Mouse (Mus musculus): Measurements from ENCODE around the gene Ankrd63. TPM values are rescaled to one million over a fixed set of nuclear protein-coding genes. Genes with fewer than 3 reads are reported as not detected.
A peak's percentile ranks its signal among the peaks of the same experiment; 100 is the strongest.

Gene Ankrd63
- polyA plus RNA-seq, 1 experiment from 2014 or later = not detected

GRCm38 (mm10) chr2:118701971-118702882 is 1.5 kb downstream of the Ankrd63 start:
- Histone ChIP-seq H3K36me3 (no peaks in the 10 kb centered on the region), H3K9me3 (no peaks in the 10 kb centered on the region), H3K4me2 (peak overlapping the region; percentile 69), H3K4me3 (replicated peaks) (peak overlapping the region; percentile 42), H3K27me3 (peaks cover 96% of the 10 kb centered on the region), H3K4me1 (replicated peaks) (peaks cover 42% of the 10 kb centered on the region), H3K27ac (no peak overlapping the region), H3K9ac (replicated peaks) (no peak overlapping the region; the same call in 1 of the 2 replicates)
- ATAC-seq (ENCODE audit: insufficient number of reproducible peaks, insufficient read depth, low FRiP score, low TSS enrichment, low read depth) = no peak
- WGBS = 2% methylated on average over 50 of the region's 51 CpGs

GRCm38 (mm10) chr2:118701161-118701560 is 2.6 kb downstream of the Ankrd63 start:
- WGBS = 3% methylated on average over 5 of the region's 5 CpGs
- Histone ChIP-seq H3K9me3 (no peaks in the 10 kb centered on the region), H3K27me3 (peaks cover 96% of the 10 kb centered on the region), H3K4me3 (replicated peaks) (peak overlapping the region; percentile 24; the same call in 1 of the 2 replicates), H3K4me1 (replicated peaks) (peaks cover 37% of the 10 kb centered on the region), H3K36me3 (no peaks in the 10 kb centered on the region), H3K4me2 (peak overlapping the region; percentile 55; the same call in 1 of the 2 replicates), H3K9ac (replicated peaks) (no peak overlapping the region), H3K27ac (no peak overlapping the region)
- no peak for ATAC-seq (ENCODE audit: insufficient number of reproducible peaks, insufficient read depth, low FRiP score, low TSS enrichment, low read depth)

DNA sequence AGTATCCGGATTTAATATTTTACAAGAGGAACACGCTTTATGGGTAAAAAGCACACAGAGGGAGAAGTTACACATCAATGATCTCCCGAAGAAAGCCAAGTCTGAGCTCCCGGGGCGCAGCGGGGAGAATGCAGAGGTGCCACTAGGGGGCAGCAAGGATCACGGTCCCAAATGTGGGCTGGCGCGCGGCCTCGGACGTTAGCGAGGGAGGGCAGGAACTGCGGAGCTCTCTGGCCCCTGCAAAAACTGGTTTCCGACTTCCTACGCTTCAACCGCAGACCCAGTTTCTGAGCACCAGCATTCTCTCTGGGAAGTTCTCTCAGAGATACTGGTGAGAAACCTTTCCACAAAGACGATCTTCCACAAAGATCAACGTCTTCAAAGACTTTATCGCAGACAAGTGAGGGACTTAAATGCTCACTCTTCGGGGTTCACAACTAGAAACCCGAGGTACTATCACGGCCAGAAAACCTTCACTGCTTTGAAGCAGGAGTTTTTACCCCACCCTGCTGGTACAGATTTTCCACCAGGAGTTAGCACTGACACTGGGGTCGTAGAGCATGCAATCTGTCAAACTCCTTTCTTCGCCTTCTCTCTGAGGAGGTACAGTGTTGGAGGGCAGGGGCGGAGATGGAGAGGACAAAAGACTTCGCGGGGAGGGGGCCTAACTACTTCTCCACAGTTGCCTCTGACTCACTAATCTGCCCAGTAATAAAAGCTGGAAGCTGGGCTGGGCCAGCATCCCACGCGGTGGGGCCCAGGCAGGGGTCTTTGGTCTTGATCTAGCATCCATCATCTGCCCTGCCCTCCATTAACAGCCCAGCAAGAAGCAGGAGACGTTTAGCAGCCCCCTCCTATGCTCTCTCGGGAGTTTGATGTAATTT is 3.3 kb downstream of the Ankrd63 start:
- H3K36me3 ChIP-seq = no peaks in the 10 kb centered on the region
- H3K9me3 ChIP-seq = no peaks in the 10 kb centered on the region
- peak overlapping the region; percentile 24 for H3K4me3 ChIP-seq (replicated peaks)
- H3K9ac ChIP-seq (replicated peaks) = no peak overlapping the region
- H3K27ac ChIP-seq = no peak overlapping the region
- ATAC-seq (ENCODE audit: insufficient number of reproducible peaks, insufficient read depth, low FRiP score, low TSS enrichment, low read depth) = no peak
- peak overlapping the region; percentile 55 for H3K4me2 ChIP-seq
- 2% methylated on average over 32 of the region's 32 CpGs for WGBS
- peaks cover 96% of the 10 kb centered on the region for H3K27me3 ChIP-seq
- peaks cover 37% of the 10 kb centered on the region for H3K4me1 ChIP-seq (replicated peaks)

DNA sequence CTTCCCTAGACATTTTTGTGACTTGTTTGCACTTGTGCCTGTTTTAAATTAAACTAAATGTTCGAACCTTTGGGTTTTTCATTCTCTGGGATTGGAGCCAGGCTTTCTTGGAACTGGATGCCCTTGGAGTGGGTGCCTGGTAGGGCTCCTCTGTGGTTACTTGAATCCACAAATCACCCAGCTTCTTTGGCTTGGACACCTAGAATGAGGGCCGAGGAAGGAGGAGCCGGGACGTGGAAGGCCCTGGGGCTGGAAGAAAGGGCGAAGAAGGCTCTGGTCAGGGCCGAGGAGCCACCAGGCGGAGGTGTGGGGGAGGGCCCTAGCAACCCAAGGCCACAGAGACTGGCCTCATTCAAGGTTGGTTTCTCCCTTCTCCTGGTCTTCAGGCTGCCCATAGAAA is 5.8 kb downstream of the Ankrd63 start:
- no peak overlapping the region for H3K9ac ChIP-seq (replicated peaks)
- WGBS = 24% methylated on average over 7 of the region's 7 CpGs

DNA sequence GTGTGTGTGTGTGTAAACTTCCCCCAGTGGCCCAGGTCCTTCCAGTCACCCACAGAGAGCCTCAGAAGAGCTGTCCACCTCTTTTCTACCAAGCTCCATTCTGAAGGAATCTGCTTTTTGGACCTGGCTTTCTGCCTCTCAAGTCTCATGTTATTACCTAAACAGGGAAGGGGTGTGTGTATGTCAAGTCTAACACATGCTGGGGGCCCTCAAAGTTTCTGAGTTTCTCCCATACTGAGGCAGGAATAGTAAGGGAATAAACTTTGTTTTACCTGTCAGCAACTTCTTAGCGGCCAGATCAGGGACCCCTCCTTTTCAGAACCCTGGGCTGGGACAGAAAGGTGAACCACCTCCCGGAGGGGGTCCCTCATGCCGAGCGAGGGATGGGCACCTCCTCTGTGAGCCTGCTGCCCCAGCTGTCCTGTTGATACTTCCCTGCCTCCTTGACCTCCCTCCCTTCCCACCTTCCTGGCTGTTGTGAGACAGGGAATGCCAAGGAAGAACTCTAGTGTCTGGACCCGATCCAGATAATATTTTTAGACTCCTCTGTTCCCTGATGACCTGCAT is 6.4 kb downstream of the Ankrd63 start:
- H3K27ac ChIP-seq = no peak overlapping the region
- 46% methylated on average over 5 of the region's 5 CpGs for WGBS
- no peaks in the 10 kb centered on the region for H3K9me3 ChIP-seq

More for the DNA sequence above, 5.8 kb downstream of the Ankrd63 start:
- ATAC-seq (ENCODE audit: insufficient number of reproducible peaks, insufficient read depth, low FRiP score, low TSS enrichment, low read depth) = no peak
- Histone ChIP-seq H3K4me2 (no peak overlapping the region), H3K27me3 (peaks cover 92% of the 10 kb centered on the region), H3K9me3 (no peaks in the 10 kb centered on the region), H3K4me3 (replicated peaks) (no peak overlapping the region), H3K4me1 (replicated peaks) (peaks cover 22% of the 10 kb centered on the region), H3K36me3 (no peaks in the 10 kb centered on the region), H3K27ac (no peak overlapping the region)

GRCm38 (mm10) chr2:118696451-118697308 is 7.1 kb downstream of the Ankrd63 start:
- H3K9ac ChIP-seq (replicated peaks) = no peak overlapping the region
- no peak overlapping the region for H3K4me3 ChIP-seq (replicated peaks)
- no peaks in the 10 kb centered on the region for H3K9me3 ChIP-seq
- H3K27me3 ChIP-seq = peaks cover 83% of the 10 kb centered on the region
- H3K4me1 ChIP-seq (replicated peaks) = peaks cover 14% of the 10 kb centered on the region
- no peak for ATAC-seq (ENCODE audit: insufficient number of reproducible peaks, insufficient read depth, low FRiP score, low TSS enrichment, low read depth)
- no peak overlapping the region for H3K27ac ChIP-seq
- no peak overlapping the region for H3K4me2 ChIP-seq
- WGBS = 51% methylated on average over 21 of the region's 21 CpGs
- H3K36me3 ChIP-seq = no peaks in the 10 kb centered on the region

More for the DNA sequence above, 6.4 kb downstream of the Ankrd63 start:
- no peaks in the 10 kb centered on the region for H3K36me3 ChIP-seq
- H3K4me3 ChIP-seq (replicated peaks) = no peak overlapping the region
- H3K4me2 ChIP-seq = no peak overlapping the region
- no peak overlapping the region for H3K9ac ChIP-seq (replicated peaks)
- peaks cover 17% of the 10 kb centered on the region for H3K4me1 ChIP-seq (replicated peaks)
- peaks cover 90% of the 10 kb centered on the region for H3K27me3 ChIP-seq
- ATAC-seq (ENCODE audit: insufficient number of reproducible peaks, insufficient read depth, low FRiP score, low TSS enrichment, low read depth) = no peak

GRCm38 (mm10) chr2:118695677-118696232 is 8.0 kb downstream of the Ankrd63 start:
- H3K4me1 ChIP-seq (replicated peaks) = peaks cover 8% of the 10 kb centered on the region
- H3K27me3 ChIP-seq = peaks cover 74% of the 10 kb centered on the region
- no peaks in the 10 kb centered on the region for H3K36me3 ChIP-seq
- ATAC-seq (ENCODE audit: insufficient number of reproducible peaks, insufficient read depth, low FRiP score, low TSS enrichment, low read depth) = no peak
- H3K27ac ChIP-seq = no peak overlapping the region
- 23% methylated on average over 11 of the region's 11 CpGs for WGBS
- no peaks in the 10 kb centered on the region for H3K9me3 ChIP-seq
- no peak overlapping the region for H3K4me3 ChIP-seq (replicated peaks)
- no peak overlapping the region for H3K9ac ChIP-seq (replicated peaks)
- no peak overlapping the region for H3K4me2 ChIP-seq

GRCm38 (mm10) chr2:118693370-118693966 is 10.3 kb downstream of the Ankrd63 start:
- Histone ChIP-seq H3K27ac (no peak overlapping the region), H3K4me2 (no peak overlapping the region), H3K36me3 (no peaks in the 10 kb centered on the region), H3K4me3 (replicated peaks) (no peak overlapping the region), H3K4me1 (replicated peaks) (peaks cover 3% of the 10 kb centered on the region; the same call in 1 of the 2 replicates), H3K9me3 (no peaks in the 10 kb centered on the region), H3K9ac (replicated peaks) (no peak overlapping the region), H3K27me3 (peaks cover 66% of the 10 kb centered on the region)
- WGBS = 82% methylated on average over 19 of the region's 19 CpGs
- ATAC-seq (ENCODE audit: insufficient number of reproducible peaks, insufficient read depth, low FRiP score, low TSS enrichment, low read depth) = no peak

DNA sequence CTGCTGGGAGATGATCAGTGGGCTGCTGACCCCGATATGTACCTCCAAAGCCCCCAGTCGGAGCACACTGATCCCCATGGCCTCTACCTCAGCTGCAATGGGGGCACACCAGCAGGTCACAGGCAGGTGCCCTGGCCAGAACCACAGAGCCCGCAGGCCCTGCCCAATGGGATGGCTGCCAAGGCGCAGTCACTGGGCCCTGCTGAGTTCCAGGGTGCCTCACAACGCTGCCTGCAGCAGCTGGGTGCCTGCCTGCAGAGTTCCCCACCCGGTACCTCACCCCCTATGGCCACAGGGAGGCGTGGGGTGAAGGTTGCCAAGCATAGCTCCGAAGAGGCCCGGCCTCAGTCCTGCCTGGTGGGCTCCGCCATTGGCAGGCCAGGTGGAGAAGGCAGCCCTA is 13.9 kb downstream of the Ankrd63 start:
- Histone ChIP-seq H3K9ac (replicated peaks) (no peak overlapping the region), H3K9me3 (no peaks in the 10 kb centered on the region), H3K4me3 (replicated peaks) (no peak overlapping the region), H3K4me1 (replicated peaks) (no peaks in the 10 kb centered on the region), H3K27ac (no peak overlapping the region), H3K4me2 (no peak overlapping the region), H3K36me3 (no peaks in the 10 kb centered on the region), H3K27me3 (peaks cover 40% of the 10 kb centered on the region)
- 71% methylated on average over 10 of the region's 10 CpGs for WGBS
- ATAC-seq (ENCODE audit: insufficient number of reproducible peaks, insufficient read depth, low FRiP score, low TSS enrichment, low read depth) = no peak

DNA sequence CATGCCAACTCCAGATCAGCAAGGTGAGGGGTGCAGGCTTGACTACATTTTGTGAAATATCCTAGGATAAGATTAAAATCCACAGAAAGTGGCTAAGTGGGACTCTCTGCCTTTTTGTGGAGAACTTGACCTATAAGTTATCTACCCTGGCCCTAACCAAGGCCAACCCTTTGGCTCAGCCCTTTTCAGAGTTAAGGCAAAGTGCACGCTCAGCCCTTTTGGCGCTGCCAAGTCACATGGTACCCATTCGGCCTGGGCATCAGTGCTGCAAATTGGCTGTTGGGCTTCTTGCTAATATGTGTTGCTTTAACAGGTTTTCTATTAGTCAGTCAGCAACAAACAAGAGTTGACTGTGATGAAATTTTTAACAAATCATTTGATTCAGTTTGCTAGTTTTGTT is 16.0 kb downstream of the Ankrd63 start:
- Histone ChIP-seq H3K4me1 (replicated peaks) (no peaks in the 10 kb centered on the region), H3K9me3 (no peaks in the 10 kb centered on the region), H3K27ac (no peak overlapping the region), H3K4me2 (no peak overlapping the region), H3K9ac (replicated peaks) (no peak overlapping the region), H3K27me3 (peaks cover 22% of the 10 kb centered on the region; the same call in 1 of the 2 replicates), H3K4me3 (replicated peaks) (no peak overlapping the region), H3K36me3 (no peaks in the 10 kb centered on the region)
- ATAC-seq (ENCODE audit: insufficient number of reproducible peaks, insufficient read depth, low FRiP score, low TSS enrichment, low read depth) = no peak
- 93% methylated on average over 3 of the region's 3 CpGs for WGBS

Measured in limb, embryonic 12.5 days (tissue).